Mouse (Mus musculus): ENCODE data around the gene Mecom.

GRCm38 (mm10) chr3:30269253-30269652 is 278.6 kb downstream of the Mecom start:
- TF ChIP-seq POLR2AphosphoS2 (IDR thresholded peaks at IDR 0.05; ENCODE audit: insufficient read length, low read depth) (no peak), MAX (IDR thresholded peaks at IDR 0.05; ENCODE audit: low read depth) (no peak), POLR2A (IDR thresholded peaks at IDR 0.05; ENCODE audit: insufficient read length, low read depth) (no peak), E2F4 (IDR thresholded peaks at IDR 0.05; ENCODE audit: insufficient read depth) (no peak), CEBPB (IDR thresholded peaks at IDR 0.05; ENCODE audit: insufficient read depth, poor library complexity, severe bottlenecking) (no peak), MYOD1 (IDR thresholded peaks at IDR 0.05; ENCODE audit: control insufficient read depth in 1 of 3, insufficient read length in 2 of 3, low read depth in 2 of 3) (no peak), TCF12 (IDR thresholded peaks at IDR 0.05; ENCODE audit: insufficient read depth, poor library complexity, severe bottlenecking) (no peak), SRF (IDR thresholded peaks at IDR 0.05; ENCODE audit: control insufficient read depth, insufficient read length, low read depth) (no peak)
